Mouse (Mus musculus) hindbrain, embryonic 12.5 days (tissue): Measurements from ENCODE around the gene Klhdc2. TPM values are rescaled to one million over a fixed set of nuclear protein-coding genes. Genes with fewer than 3 reads are reported as not detected.
A peak's percentile ranks its signal among the peaks of the same experiment; 100 is the strongest.

Experiments
- ATAC-seq: fragments of 200-750 bp; cut with Nextera tagmentation; 2 replicates; pipeline ENCODE4 v1.8.0; 2017; ENCODE audit warnings: moderate TSS enrichment; ENCODE audit not compliant: low FRiP score
- H3K27ac ChIP-seq: fragments of 300-500 bp; sonication (generic); 2 replicates; pipeline ENCODE4 v1.5.1; 2016; ENCODE audit warnings: mild to moderate bottlenecking
- H3K27me3 ChIP-seq: fragments of 300-500 bp; sonication (generic); 2 replicates; pipeline ENCODE4 v1.6.1; 2016; ENCODE audit warnings: mild to moderate bottlenecking
- H3K36me3 ChIP-seq: fragments of 300-500 bp; sonication (generic); 2 replicates; pipeline ENCODE4 v1.6.1; 2016; ENCODE audit warnings: mild to moderate bottlenecking
- H3K4me1 ChIP-seq: fragments of 300-500 bp; sonication (generic); 2 replicates; pipeline ENCODE4 v1.6.1; 2016
- H3K4me2 ChIP-seq: fragments of 300-500 bp; sonication (generic); replicated peaks from 2 replicates; pipeline ENCODE4 v1.6.1; 2016; ENCODE audit warnings: mild to moderate bottlenecking
- H3K4me3 ChIP-seq: fragments of 300-500 bp; sonication (generic); 2 replicates; pipeline ENCODE4 v1.5.1; 2016; ENCODE audit warnings: mild to moderate bottlenecking
- H3K9ac ChIP-seq: fragments of 300-500 bp; sonication (generic); 2 replicates; pipeline ENCODE4 v1.6.1; 2016; ENCODE audit warnings: mild to moderate bottlenecking, moderate library complexity
- H3K9me3 ChIP-seq: fragments of 300-500 bp; sonication (generic); replicated peaks from 2 replicates; pipeline ENCODE4 v1.6.1; 2016; ENCODE audit warnings: mild to moderate bottlenecking
- WGBS: fragments of 180-500 bp; shearing (Covaris S2); methylation state at CpG from one replicate; pipeline ENCODE4 v1.1.7; 2016; 5-methylcytosine and 5-hydroxymethylcytosine counted together
- polyA plus RNA-seq: library from polyadenylated mRNA; unstranded; fragments of >200 nt; fragmentation: Nextera tagmentation; extraction: Ambion mirVana; gene quantifications from 2 replicates; pipeline ENCODE4 v1.2.1, GENCODE M21; 2016

The Klhdc2 gene
- polyA plus RNA-seq, 1 experiment from 2014 or later, result 262 TPM

DNA sequence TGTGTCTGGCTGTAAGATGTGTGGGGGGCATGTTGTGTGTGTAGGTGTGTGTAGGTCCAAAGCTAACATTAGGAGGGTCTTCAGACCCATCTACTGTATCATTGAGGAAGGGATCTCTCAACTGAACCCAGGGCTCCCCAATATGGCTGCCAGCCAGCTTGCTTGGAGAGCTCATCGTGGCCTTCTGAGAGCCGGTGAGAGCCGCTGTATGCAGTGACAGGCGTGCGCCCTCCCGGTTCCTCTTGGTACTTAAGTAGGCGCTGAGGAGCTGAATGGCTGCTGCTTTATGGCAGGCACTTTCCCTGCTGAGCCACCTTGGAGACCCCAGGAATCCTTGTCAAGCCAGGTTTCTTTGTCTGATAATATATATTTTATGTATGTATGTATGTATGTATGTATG is 9.9 kb downstream of the Klhdc2 start:
- H3K9me3 ChIP-seq, result no peaks in the 10 kb centered on the region
- H3K4me2 ChIP-seq, result no peak overlapping the region
- H3K36me3 ChIP-seq, result peaks cover 92% of the 10 kb centered on the region
- no peak overlapping the region for H3K9ac ChIP-seq
- 94% methylated on average over 7 of the region's 7 CpGs for WGBS
- ATAC-seq, result no peak
- no peaks in the 10 kb centered on the region for H3K27me3 ChIP-seq
- H3K4me3 ChIP-seq, result no peak overlapping the region
- no peaks in the 10 kb centered on the region for H3K4me1 ChIP-seq
- no peak overlapping the region for H3K27ac ChIP-seq

DNA sequence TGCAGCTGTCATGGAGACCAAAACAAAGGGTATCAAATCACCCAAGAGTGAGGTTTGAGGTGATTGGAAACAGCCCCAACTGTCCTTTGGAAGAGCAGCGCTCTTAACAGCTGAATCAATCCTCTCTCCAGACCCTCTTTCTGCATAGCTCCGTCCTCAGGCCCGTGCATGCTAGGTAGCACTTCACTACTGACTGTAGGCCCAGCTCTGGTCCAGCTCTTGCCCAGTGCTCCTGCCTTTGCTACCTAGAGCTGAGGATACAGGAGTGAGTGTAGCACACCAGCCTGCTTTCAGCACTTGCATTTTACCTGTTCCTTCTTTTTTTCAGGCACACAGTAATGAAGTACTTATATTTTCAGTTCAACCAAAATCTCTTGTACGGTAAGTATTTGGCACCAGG is 13.2 kb downstream of the Klhdc2 start:
- H3K4me3 ChIP-seq, result no peak overlapping the region
- H3K4me2 ChIP-seq, result no peak overlapping the region
- H3K4me1 ChIP-seq, result no peaks in the 10 kb centered on the region
- no peaks in the 10 kb centered on the region for H3K9me3 ChIP-seq
- H3K27me3 ChIP-seq, result no peaks in the 10 kb centered on the region
- peaks cover 90% of the 10 kb centered on the region for H3K36me3 ChIP-seq
- H3K9ac ChIP-seq, result no peak overlapping the region
- WGBS, result 97% methylated on average over 4 of the region's 4 CpGs
- ATAC-seq, result no peak
- no peak overlapping the region for H3K27ac ChIP-seq

DNA sequence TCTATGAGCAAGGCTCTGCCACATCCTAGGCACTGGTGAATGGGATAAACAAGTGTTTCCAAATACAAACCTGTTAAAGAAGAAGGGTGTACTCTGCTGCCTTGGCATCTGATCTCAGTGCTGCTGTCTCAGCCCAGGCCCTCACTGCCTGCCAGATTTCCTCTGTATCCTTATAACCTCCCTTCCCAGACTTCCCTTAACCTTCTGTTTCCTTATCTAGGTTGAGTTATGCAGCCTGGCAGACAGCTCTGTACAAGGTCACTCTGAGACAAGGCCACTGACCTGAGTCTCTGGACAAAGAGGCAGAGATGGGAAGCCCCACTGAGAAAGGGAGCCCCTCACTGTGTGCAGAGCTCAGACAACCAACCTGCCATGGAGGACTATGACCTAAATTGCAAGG is 21.9 kb downstream of the Klhdc2 start:
- Histone ChIP-seq H3K4me1 (no peaks in the 10 kb centered on the region), H3K36me3 (peaks cover 71% of the 10 kb centered on the region), H3K9me3 (no peaks in the 10 kb centered on the region), H3K9ac (no peak overlapping the region), H3K27me3 (no peaks in the 10 kb centered on the region), H3K27ac (no peak overlapping the region), H3K4me3 (no peak overlapping the region), H3K4me2 (no peak overlapping the region)
- ATAC-seq, result no peak

DNA sequence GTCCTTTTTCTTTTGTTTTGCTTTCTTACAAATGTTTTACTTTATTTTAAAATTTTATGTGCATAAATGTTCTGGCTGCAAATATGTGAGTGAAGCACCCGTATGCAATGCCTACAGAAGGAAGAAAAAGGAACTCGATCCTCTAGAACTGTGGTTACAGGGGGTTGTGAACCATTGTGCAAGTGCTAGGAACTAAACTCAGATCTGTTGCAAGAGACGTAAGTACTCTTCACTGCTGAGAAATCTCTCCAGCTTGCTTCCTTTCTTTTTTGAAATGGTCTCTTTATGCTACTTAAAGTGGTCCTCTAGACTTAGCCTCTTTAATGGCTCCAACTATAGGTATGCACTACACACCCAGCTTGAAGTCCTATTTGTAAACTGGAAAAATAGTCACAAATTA is 34.7 kb downstream of the Klhdc2 start:
- H3K4me2 ChIP-seq, result no peak overlapping the region
- H3K9me3 ChIP-seq, result no peaks in the 10 kb centered on the region
- no peaks in the 10 kb centered on the region for H3K4me1 ChIP-seq
- no peak overlapping the region for H3K4me3 ChIP-seq
- no peak overlapping the region for H3K9ac ChIP-seq
- H3K36me3 ChIP-seq, result peaks cover 53% of the 10 kb centered on the region
- no peak overlapping the region for H3K27ac ChIP-seq
- no peak for ATAC-seq
- WGBS, result 93% methylated on average over 3 of the region's 3 CpGs
- H3K27me3 ChIP-seq, result no peaks in the 10 kb centered on the region

DNA sequence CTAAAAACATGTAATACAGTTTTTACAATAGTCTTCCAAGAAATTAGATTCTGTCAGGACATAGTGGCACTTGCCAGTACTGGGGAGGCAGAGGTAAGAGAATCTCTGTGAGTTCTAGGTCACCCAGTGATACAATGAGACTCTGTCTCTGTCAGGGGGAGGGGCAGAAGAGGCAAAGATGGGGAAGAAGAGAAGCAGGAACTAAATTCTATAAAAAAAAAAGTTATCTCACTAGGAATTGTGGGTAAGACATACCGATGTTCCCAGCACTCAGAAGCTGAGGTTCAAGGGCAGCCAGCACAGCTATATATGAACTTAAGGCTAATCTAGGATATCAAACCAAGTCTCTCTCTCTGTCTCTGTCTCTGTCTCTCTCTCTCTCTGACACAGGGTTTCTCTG is 35.7 kb downstream of the Klhdc2 start:
- Histone ChIP-seq H3K27ac (no peak overlapping the region), H3K9me3 (no peaks in the 10 kb centered on the region), H3K36me3 (peaks cover 55% of the 10 kb centered on the region), H3K4me3 (no peak overlapping the region), H3K4me2 (no peak overlapping the region), H3K9ac (no peak overlapping the region), H3K27me3 (no peaks in the 10 kb centered on the region), H3K4me1 (no peaks in the 10 kb centered on the region)
- no peak for ATAC-seq
- 95% methylated on average over 1 of the region's 1 CpGs for WGBS

DNA sequence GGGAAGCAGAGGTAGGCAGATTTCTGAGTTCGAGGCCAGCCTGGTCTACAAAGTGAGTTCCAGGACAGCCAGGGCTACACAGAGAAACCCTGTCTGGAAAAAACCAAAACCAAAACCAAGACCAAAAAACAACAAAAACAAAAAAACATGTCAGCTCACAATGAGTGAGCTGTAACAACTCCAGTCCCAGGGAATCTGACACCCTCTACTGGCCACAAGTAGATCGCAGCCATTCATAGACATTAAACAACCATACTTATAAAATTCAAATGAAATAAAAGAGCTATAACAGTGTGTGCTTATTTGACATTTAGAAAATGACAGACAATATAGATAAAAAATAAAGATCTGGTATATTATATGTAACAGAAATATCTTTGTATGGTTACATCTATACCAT is 37.1 kb downstream of the Klhdc2 start:
- Histone ChIP-seq H3K27ac (no peak overlapping the region), H3K36me3 (peaks cover 54% of the 10 kb centered on the region), H3K27me3 (no peaks in the 10 kb centered on the region), H3K9me3 (no peaks in the 10 kb centered on the region), H3K9ac (no peak overlapping the region), H3K4me3 (no peak overlapping the region), H3K4me2 (no peak overlapping the region), H3K4me1 (no peaks in the 10 kb centered on the region)
- WGBS, result 82% methylated on average over 2 of the region's 2 CpGs
- no peak for ATAC-seq

DNA sequence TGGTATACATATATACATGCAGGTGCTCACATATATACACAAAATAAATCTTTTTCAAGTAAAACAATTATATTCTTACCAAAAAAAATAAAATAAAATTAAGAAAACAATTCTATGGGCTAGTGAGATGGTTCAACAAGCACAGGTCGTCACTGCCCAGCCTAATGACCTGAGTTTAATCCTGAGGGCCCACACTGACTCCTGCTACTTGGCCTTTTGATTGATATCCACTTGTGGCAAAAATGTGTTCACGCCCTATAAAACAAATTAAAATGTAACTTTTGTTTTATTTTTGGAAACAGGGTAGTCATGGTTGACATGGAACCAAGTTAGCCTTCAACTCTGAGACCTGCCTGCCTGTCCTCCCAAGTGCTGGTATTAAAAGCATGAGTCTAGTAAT is 53.4 kb downstream of the Klhdc2 start:
- Histone ChIP-seq H3K9ac (no peak overlapping the region), H3K27me3 (no peaks in the 10 kb centered on the region), H3K4me2 (no peak overlapping the region), H3K4me3 (no peak overlapping the region), H3K9me3 (no peaks in the 10 kb centered on the region), H3K27ac (no peak overlapping the region), H3K36me3 (peaks cover 67% of the 10 kb centered on the region), H3K4me1 (no peaks in the 10 kb centered on the region)
- 88% methylated on average over 2 of the region's 2 CpGs for WGBS
- ATAC-seq, result no peak

DNA sequence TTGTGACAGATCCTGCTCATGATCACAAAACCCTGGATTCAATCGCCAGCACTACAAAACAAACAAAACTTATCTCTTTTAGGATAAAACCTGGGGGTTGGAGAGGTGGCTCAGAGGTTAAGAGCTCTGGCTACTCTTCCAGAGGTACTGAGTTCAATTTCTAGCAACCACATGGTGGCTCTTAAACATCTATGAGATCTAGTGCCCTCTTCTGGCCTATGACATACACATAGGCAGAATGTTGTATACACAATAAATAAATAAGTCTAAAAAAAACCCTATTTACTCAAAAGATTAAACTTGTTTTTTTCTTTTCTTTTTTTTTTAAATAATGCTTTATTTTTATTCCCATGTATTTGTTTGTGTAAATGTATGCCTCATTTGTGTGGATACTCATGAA is 55.2 kb downstream of the Klhdc2 start:
- ATAC-seq, result no peak
- WGBS, result 98% methylated on average over 1 of the region's 1 CpGs
- H3K9ac ChIP-seq, result no peak overlapping the region
- H3K27ac ChIP-seq, result no peak overlapping the region
- no peak overlapping the region for H3K4me2 ChIP-seq
- H3K4me3 ChIP-seq, result no peak overlapping the region
- peaks cover 55% of the 10 kb centered on the region for H3K36me3 ChIP-seq
- H3K27me3 ChIP-seq, result no peaks in the 10 kb centered on the region
- no peaks in the 10 kb centered on the region for H3K9me3 ChIP-seq
- H3K4me1 ChIP-seq, result peaks cover 6% of the 10 kb centered on the region; the same call in 1 of the 2 replicates

DNA sequence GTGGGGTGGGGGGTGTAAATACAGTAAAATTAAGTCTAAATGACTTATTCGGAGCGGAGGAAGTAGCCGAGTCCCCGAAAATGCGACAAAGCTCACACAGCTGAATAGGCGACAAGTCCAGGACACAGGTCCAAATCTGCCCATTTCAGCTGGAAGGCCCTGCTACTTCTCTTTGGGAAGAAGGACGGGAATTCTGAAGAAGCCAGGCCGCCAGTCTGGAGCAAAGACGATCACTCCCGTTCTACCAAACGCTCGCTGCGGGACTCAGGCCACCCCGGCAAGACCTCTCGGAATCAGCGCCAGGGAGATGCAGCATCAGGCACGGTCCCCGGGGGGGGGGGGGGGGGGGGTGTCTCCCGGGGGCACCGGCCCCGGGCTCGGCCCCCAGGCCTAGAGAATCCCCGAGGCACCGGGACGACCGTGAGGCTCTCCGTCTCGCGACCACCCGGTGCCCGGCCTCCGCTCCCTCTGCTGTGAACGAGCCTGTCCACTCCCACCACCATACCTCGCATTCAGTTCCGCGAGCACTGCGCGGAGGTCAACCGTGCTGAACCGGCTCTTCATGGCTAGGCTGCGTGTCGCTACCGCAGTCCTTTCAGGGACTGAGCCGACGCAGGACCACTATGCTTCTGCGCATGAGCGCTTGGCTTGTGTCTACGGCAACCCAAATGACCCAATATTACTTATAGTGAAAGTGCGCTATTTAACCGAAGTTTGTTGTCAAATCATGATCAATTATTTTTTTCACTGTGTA is 60.2 kb downstream of the Klhdc2 start, which contains the start of gene Nemf:
Nemf (minus strand) TSS at position 620 of the 754 bp plus-strand sequence.
- no peaks in the 10 kb centered on the region for H3K9me3 ChIP-seq
- H3K9ac ChIP-seq, result peak within 1 kb of the TSS; percentile 94
- H3K27me3 ChIP-seq, result no peaks in the 10 kb centered on the region
- ATAC-seq, result peak; percentile 66
- peaks cover 6% of the 10 kb centered on the region; the same call in 1 of the 2 replicates for H3K4me1 ChIP-seq
- peak within 1 kb of the TSS; percentile 92 for H3K4me3 ChIP-seq
- peak within 1 kb of the TSS; percentile 78 for H3K4me2 ChIP-seq
- peaks cover 21% of the 10 kb centered on the region for H3K36me3 ChIP-seq
- peak within 1 kb of the TSS; percentile 86 for H3K27ac ChIP-seq
- WGBS, result under 1% methylated on average over 42 of the region's 50 CpGs

DNA sequence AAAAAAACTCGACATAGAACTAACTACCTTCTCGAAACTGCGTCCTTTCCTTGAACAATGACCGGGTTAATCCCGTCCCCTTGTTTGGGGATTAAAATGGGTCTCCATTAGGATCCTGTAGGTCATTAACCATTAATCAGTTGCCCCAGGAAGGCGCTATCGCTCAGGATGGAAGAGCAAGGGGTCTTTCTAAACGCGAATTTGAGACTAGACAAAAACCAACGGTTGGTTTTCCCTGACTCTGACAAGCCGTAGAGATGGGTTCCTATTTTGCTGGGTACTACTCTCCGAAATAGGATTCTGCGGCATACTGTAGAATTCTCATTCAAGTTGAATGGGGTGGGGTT is 60.8 kb downstream of the Klhdc2 start:
- Histone ChIP-seq H3K4me2 (peak overlapping the region; percentile 78), H3K27ac (no peak overlapping the region), H3K27me3 (no peaks in the 10 kb centered on the region), H3K9me3 (no peaks in the 10 kb centered on the region), H3K9ac (peak overlapping the region; percentile 94), H3K4me1 (peaks cover 7% of the 10 kb centered on the region; the same call in 1 of the 2 replicates), H3K36me3 (peaks cover 17% of the 10 kb centered on the region), H3K4me3 (peak overlapping the region; percentile 92)
- WGBS, result 5% methylated on average over 13 of the region's 13 CpGs
- no peak for ATAC-seq

Other genes with a start within 250 kb of the Klhdc2 start
- gene Rps29, start 137.5 kb upstream of the Klhdc2 start, polyA plus RNA-seq, result 1,103 and 1,375 TPM in 2 replicates
- gene Lrr1, start 127.9 kb upstream of the Klhdc2 start, polyA plus RNA-seq, result 15.0 and 15.5 TPM in 2 replicates
- 409 and 448 TPM in 2 replicates for gene Rpl36al, start 112.6 kb upstream of the Klhdc2 start, polyA plus RNA-seq
- 53.2 and 60.2 TPM in 2 replicates for gene Mgat2, start 112.5 kb upstream of the Klhdc2 start, polyA plus RNA-seq
- 21.4 and 24.7 TPM in 2 replicates for gene Gm49383, start 99.6 kb upstream of the Klhdc2 start, polyA plus RNA-seq
- 12.7 and 13.1 TPM in 2 replicates for gene Dnaaf2, start 98.3 kb upstream of the Klhdc2 start, polyA plus RNA-seq
- gene Gm49384, start 92.4 kb upstream of the Klhdc2 start, polyA plus RNA-seq, result 20.0 and 21.0 TPM in 2 replicates
- 15.3 and 15.7 TPM in 2 replicates for gene Pole2, start 68.5 kb upstream of the Klhdc2 start, polyA plus RNA-seq
- gene Klhdc1, start 55.5 kb upstream of the Klhdc2 start, polyA plus RNA-seq, result 5.8 and 6.6 TPM in 2 replicates
- 82.0 and 90.7 TPM in 2 replicates for gene Nemf, start 60.5 kb downstream of the Klhdc2 start, polyA plus RNA-seq
- 56.1 and 61.9 TPM in 2 replicates for gene Arf6, start 75.5 kb downstream of the Klhdc2 start, polyA plus RNA-seq
- 1.1 and 1.8 TPM in 2 replicates for gene Gm9887, start 75.8 kb downstream of the Klhdc2 start, polyA plus RNA-seq